ENCODE assay signal across 10 mouse cellular contexts in genomic region chr1:143918146-143918774, GRCm38 (mm10).
A peak's percentile ranks its signal among the peaks of the same experiment; 100 is the strongest.
DNase-seq lines count a peak whose midpoint lies in the region; ATAC-seq and TF ChIP-seq lines count a peak whose summit lies in the region.
"Had no signal": no experiment of that assay in that cellular context is flagged by ENCODE, and none has a peak within 500 bp of the region (broad histone marks: within the 10 kb centered on the region; RNA-seq: fewer than 3 reads in every experiment).

No protein-coding gene starts in this region.

- no peak overlapping the region for H3K4me3 ChIP-seq in bone marrow macrophage, adult 2 months (ENCODE audit: insufficient read depth, low read length)
- H3K4me3 ChIP-seq: forebrain, embryonic 12.5 days; kidney, embryonic 15.5 days; neural tube, embryonic 12.5 days had no signal

- TF ChIP-seq CTCF in bone marrow macrophage, adult 2 months (IDR thresholded peaks at IDR 0.05; ENCODE audit: low read depth, low read length): no peak

- H3K4me1 ChIP-seq in bone marrow macrophage, adult 2 months (ENCODE audit: control insufficient read depth, insufficient read depth, low read length): peaks cover 44% of the 10 kb centered on the region

- H3K27ac ChIP-seq in bone marrow macrophage, adult 2 months (ENCODE audit: insufficient read depth, low read depth, low read length): peak overlapping the region; percentile 95
- H3K27ac ChIP-seq: forebrain, embryonic 12.5 days; neural tube, embryonic 12.5 days had no signal

- ATAC-seq in neutrophil, adult 5-6 weeks (ENCODE audit: extremely low read depth, insufficient number of reproducible peaks, low FRiP score, poor library complexity, severe bottlenecking): peak; percentile 69

- no peak for TF ChIP-seq POLR2A in bone marrow macrophage, adult 2 months (IDR thresholded peaks at IDR 0.05; ENCODE audit: borderline replicate concordance, low read depth, low read length)

- peak; percentile 33 for DNase-seq in layer of hippocampus, adult 9-11 months
- no peak for DNase-seq in layer of hippocampus, adult 8-10 months (ENCODE audit: low spot score in 2 of 2)
- peak; percentile 62 for DNase-seq in A20 (ENCODE audit: low read depth, low spot score)
- DNase-seq in neural tube, embryonic 10.5 days (ENCODE audit: extremely low spot score, low spot score): no peak
- no peak for DNase-seq in kidney, postnatal 14 days

Comparison
In these comparisons a context has a peak if more than half of its experiments do, and no peak if none do; other contexts are left out.
1. DNase-seq: peak in layer of hippocampus, adult 9-11 months (single experiment) and A20 (single experiment); none in layer of hippocampus, adult 8-10 months (0 of 2), neural tube, embryonic 10.5 days (single experiment) and kidney, postnatal 14 days (single experiment).